Mouse (Mus musculus) heart, postnatal 0 days (tissue): Measurements from ENCODE around the gene Amd1. TPM values are rescaled to one million over a fixed set of nuclear protein-coding genes. Genes with fewer than 3 reads are reported as not detected.

Source experiments
- ATAC-seq: fragments of 200-750 bp; cut with Nextera tagmentation; 2 replicates; pipeline ENCODE4 v1.8.0; 2017; ENCODE audit warnings: low read depth, moderate number of reproducible peaks, moderate library complexity; ENCODE audit not compliant: insufficient read depth
- DNase-seq: peaks from one replicate; pipeline ENCODE4 v3.0.0-alpha.2; 2016; ENCODE audit warnings: low spot score
- H3K27ac ChIP-seq: fragments of 300-500 bp; sonication (generic); 2 replicates; pipeline ENCODE4 v1.5.1; 2014; ENCODE audit warnings: low read depth, mild to moderate bottlenecking
- H3K27me3 ChIP-seq: fragments of 300-500 bp; sonication (generic); 2 replicates; pipeline ENCODE4 v1.6.1; 2014; ENCODE audit warnings: low read length, mixed read lengths; ENCODE audit not compliant: control insufficient read depth, insufficient read depth
- H3K36me3 ChIP-seq: fragments of 300-500 bp; sonication (generic); replicated peaks from 2 replicates; pipeline ENCODE4 v1.6.1; 2014; ENCODE audit warnings: low read length, mixed read lengths; ENCODE audit not compliant: control insufficient read depth, insufficient read depth
- H3K4me1 ChIP-seq: fragments of 300-500 bp; sonication (generic); 2 replicates; pipeline ENCODE4 v1.6.1; 2014; ENCODE audit warnings: antibody characterized with exemption; ENCODE audit not compliant: control insufficient read depth, insufficient read depth
- H3K4me2 ChIP-seq: fragments of 300-500 bp; sonication (generic); 2 replicates; pipeline ENCODE4 v1.6.1; 2014; ENCODE audit warnings: low read depth, mild to moderate bottlenecking, low read length, moderate library complexity
- H3K4me3 ChIP-seq: fragments of 300-500 bp; sonication (generic); 2 replicates; pipeline ENCODE4 v1.5.1; 2014; ENCODE audit warnings: low read depth, low read length
- H3K9ac ChIP-seq: fragments of 300-500 bp; sonication (generic); replicated peaks from 2 replicates; pipeline ENCODE4 v1.6.1; 2014; ENCODE audit warnings: low read depth, low read length, mixed read lengths
- H3K9me3 ChIP-seq: fragments of 300-500 bp; sonication (generic); replicated peaks from 2 replicates; pipeline ENCODE4 v1.6.1; 2016; ENCODE audit warnings: low read length; ENCODE audit not compliant: control insufficient read depth
- CTCF ChIP-seq: IDR thresholded peaks from 2 replicates; pipeline ENCODE4 v1.5.1; 2016; ENCODE audit warnings: antibody characterized with exemption, control low read depth, low read depth
- EP300 ChIP-seq: IDR thresholded peaks from 2 replicates; pipeline ENCODE4 v1.6.1; 2016; ENCODE audit warnings: antibody characterized with exemption, low read depth
- WGBS: fragments of 180-500 bp; shearing (Covaris S2); extraction: QIAGEN DNeasy Blood & Tissue Kit; methylation state at CpG from one replicate; pipeline ENCODE4 v1.1.7; 2014; 5-methylcytosine and 5-hydroxymethylcytosine counted together
- polyA plus RNA-seq: library from polyadenylated mRNA; unstranded; fragments of >200 nt; fragmentation: Nextera tagmentation; extraction: Ambion mirVana; gene quantifications from 2 replicates; pipeline ENCODE4 v1.2.1, GENCODE M21; 2015
- total RNA-seq: library from RNA; depleted of rRNA; stranded (reverse); fragments of >200 nt; gene quantifications from 2 replicates; pipeline ENCODE4 v1.2.3, GENCODE M21; 2014; ENCODE audit warnings: low replicate concordance; rRNA removed

Amd1 gene
- total RNA-seq (38.9 and 48.5 TPM in 2 replicates), polyA plus RNA-seq (23.1 and 25.8 TPM in 2 replicates)

DNA sequence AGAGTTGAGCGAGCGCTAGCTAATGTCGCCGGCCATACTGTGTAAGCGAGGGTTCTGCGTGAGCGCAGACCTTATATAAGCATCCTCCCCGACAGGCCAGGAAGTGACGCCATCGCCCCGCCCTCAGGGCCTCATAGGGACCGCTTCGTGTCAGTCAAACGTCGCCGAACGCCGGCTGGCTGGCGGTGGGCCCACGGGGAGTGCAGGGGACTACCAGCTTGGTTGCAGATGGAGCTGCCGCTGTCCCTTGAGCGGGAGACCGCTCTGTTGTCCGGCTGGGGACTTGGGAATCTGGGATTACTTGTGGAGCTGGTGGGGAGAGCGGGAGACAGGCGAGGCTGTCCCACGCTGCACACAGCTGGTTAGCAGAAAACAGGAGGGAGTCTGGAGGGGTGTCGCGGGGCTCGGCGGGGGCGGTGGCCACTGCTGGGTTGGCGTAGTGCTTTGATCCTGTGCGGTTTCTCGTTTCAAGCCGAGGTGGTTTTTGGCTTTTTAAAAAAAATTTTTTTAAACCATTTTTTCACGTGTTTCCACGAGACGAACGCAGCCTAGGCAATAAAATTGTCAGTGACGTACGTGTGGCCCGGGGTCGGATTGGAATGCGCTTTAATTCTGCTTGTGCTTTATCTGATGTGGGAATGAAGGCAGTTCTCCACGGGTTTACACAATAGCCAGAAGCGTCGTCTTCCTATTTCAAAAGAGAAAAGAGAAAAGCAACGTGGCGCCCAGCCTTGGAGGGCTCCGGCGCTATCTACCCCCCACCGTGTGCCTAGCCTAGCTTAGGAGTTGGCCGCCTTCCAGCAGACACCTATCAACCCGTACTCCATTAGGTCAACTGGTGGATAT is at the start of gene Amd1:
Gene Amd1, minus strand, starts transcription at position 47 of the 846 bp plus-strand sequence.
- peak within 1 kb of the TSS; percentile 98 for H3K9ac ChIP-seq
- under 1% methylated on average over 55 of the region's 55 CpGs for WGBS

DNA sequence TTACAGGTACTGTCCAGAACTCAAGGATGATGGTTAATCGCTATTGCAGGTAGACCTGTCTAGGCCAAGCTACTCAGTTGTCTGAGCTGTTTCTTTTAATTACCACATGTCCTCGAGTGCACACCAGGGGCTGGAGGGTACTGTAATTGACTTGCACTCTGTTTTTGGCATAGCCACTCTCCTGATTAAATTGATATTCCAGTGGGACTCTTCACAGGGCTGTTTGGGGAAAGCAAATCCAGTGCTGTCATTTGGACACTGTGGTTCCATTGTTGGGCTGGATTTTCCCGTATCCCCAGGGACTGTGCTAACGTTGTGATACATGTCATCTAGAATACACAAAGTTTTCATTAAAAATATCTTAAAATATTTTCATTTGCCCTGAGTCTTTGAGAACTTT is 49.2 kb upstream of the Amd1 start:
- Histone ChIP-seq H3K36me3 (no peaks in the 10 kb centered on the region), H3K4me1 (no peaks in the 10 kb centered on the region), H3K9ac (no peak overlapping the region), H3K9me3 (no peaks in the 10 kb centered on the region), H3K4me2 (no peak overlapping the region; the same call in 1 of the 2 replicates), H3K4me3 (no peak overlapping the region), H3K27ac (no peak overlapping the region), H3K27me3 (no peaks in the 10 kb centered on the region)
- WGBS, result 67% methylated on average over 4 of the region's 4 CpGs
- no peak for DNase-seq
- ATAC-seq, result no peak
- TF ChIP-seq EP300 (no peak), CTCF (no peak)

More for the DNA sequence above, at the start of gene Amd1:
- Histone ChIP-seq H3K4me2 (peak within 1 kb of the TSS; percentile 97), H3K4me3 (peak within 1 kb of the TSS; percentile 99), H3K9me3 (no peaks in the 10 kb centered on the region), H3K4me1 (peaks cover 15% of the 10 kb centered on the region), H3K27ac (peak within 1 kb of the TSS; percentile 96), H3K27me3 (no peaks in the 10 kb centered on the region), H3K36me3 (no peaks in the 10 kb centered on the region)
- no peak for TF ChIP-seq CTCF
- no peak for TF ChIP-seq EP300
- peak; percentile 99 for DNase-seq
- peak; percentile 95 for ATAC-seq

DNA sequence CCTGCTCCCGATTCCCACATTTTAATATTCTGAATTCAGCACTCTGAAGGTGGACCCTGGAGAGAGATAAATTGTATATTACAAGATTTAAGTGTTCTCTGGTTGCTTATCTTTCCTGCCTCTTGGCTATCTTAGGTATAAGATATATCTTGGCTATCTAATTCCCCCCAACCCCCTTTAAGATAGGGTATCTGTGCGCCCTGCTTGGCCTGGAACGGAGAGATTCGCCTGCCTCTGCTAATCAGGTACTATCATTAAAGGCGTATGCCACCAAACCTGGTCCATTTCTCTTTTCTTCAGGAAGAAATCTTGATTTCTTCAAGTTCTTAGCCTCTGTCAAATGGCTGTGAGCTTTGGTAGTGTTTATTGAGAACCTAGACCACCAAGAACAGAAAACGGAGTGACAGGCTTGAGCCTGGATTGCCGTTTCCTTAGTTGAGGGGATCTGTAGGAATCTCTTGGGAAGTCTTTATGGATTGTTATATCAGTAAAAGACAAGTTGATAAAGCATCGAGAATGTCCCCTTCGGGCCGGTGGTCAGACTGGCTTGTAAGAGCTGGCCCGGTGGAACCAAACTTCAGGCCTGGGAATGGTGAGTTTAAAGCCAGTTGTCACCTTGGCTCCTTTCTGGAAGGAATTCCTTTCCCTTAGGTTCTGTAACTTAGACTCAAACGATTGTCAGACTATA is 48.4 kb upstream of the Amd1 start:
- no peak for DNase-seq
- TF ChIP-seq EP300 (no peak), CTCF (no peak)
- peak overlapping the region; percentile 91 for H3K9ac ChIP-seq
- no peaks in the 10 kb centered on the region for H3K36me3 ChIP-seq
- no peak for ATAC-seq
- peak overlapping the region; percentile 68 for H3K4me2 ChIP-seq
- no peaks in the 10 kb centered on the region for H3K4me1 ChIP-seq
- H3K9me3 ChIP-seq, result no peaks in the 10 kb centered on the region
- 42% methylated on average over 12 of the region's 12 CpGs for WGBS
- H3K4me3 ChIP-seq, result peak overlapping the region; percentile 90
- H3K27ac ChIP-seq, result 0 out of 2 replicates have a peak overlapping the region, but pooled peaks have one; percentile 97
- no peaks in the 10 kb centered on the region for H3K27me3 ChIP-seq

DNA sequence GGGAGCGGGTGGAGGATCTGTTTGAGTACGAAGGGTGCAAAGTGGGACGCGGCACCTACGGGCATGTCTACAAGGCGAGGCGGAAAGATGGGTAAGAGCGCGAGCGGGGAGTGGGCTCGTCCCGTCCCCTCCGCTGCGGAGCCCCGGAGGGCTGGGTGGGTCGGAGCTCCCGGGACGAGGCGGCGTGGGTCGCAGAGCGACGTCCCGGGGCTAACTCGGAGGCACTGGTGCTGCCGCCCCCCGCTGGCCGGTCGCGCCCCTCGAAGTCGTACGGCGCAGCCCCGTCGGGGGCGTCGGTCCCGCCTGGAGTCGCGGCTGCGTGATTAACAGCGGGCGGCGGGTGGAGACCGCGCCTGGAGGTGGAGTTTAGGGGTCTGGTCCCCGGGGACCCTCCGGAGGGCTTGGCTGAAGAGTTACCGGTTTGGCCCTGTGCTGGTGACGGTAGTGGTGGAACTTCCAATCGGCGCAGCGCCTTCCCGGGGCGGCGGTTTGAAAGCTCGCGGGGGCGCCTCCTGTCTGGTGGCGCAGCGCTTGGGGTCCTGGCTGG is 47.7 kb upstream of the Amd1 start:
- ATAC-seq, result peak; percentile 37
- peak overlapping the region; percentile 68 for H3K4me2 ChIP-seq
- TF ChIP-seq EP300 (no peak), CTCF (no peak; the same call in 1 of the 2 replicates)

More for the DNA sequence above, 47.7 kb upstream of the Amd1 start:
- H3K9ac ChIP-seq, result peak overlapping the region; percentile 91
- peak overlapping the region; percentile 97 for H3K27ac ChIP-seq
- peak; percentile 58 for DNase-seq
- no peaks in the 10 kb centered on the region for H3K36me3 ChIP-seq
- no peaks in the 10 kb centered on the region for H3K4me1 ChIP-seq
- H3K9me3 ChIP-seq, result no peaks in the 10 kb centered on the region
- peak overlapping the region; percentile 90 for H3K4me3 ChIP-seq
- no peaks in the 10 kb centered on the region for H3K27me3 ChIP-seq
- under 1% methylated on average over 42 of the region's 62 CpGs for WGBS
